Mouse (Mus musculus): ENCODE results near the gene Dennd4a.

Dennd4a gene

GRCm38 (mm10) chr9:64806335-64807060 lies 4.6 kb upstream of the Dennd4a start:
- in situ Hi-C loops (cut with MboI; ENCODE audit: unreplicated experiment in 2 of 2): no loop called here

GRCm38 (mm10) chr9:64807061-64807808 lies 3.9 kb upstream of the Dennd4a start:
- in situ Hi-C loops (cut with MboI; ENCODE audit: unreplicated experiment in 2 of 2): no loop called here

GRCm38 (mm10) chr9:64809851-64810250 lies 1.3 kb upstream of the Dennd4a start:
- in situ Hi-C loops (cut with MboI; ENCODE audit: unreplicated experiment in 2 of 2): no loop called here

- in situ Hi-C loops (cut with MboI; ENCODE audit: unreplicated experiment in 2 of 2): no loop called here
Observed at GRCm38 (mm10) chr9:64811538-64812474, 666 bp downstream of the Dennd4a start.

GRCm38 (mm10) chr9:64812475-64812860 lies 1.3 kb downstream of the Dennd4a start:
- in situ Hi-C loops (cut with MboI; ENCODE audit: unreplicated experiment in 2 of 2): no loop called here

GRCm38 (mm10) chr9:64814273-64814672 lies 3.1 kb downstream of the Dennd4a start:
- in situ Hi-C loops (cut with MboI; ENCODE audit: unreplicated experiment in 2 of 2): no loop called here

- in situ Hi-C loops (cut with MboI; ENCODE audit: unreplicated experiment in 2 of 2): loop anchor here in 1 of 2 experiments (5.0 kb wide), 1 partner anchor 37 kb away; no protein-coding TSS in a partner anchor
Observed at GRCm38 (mm10) chr9:64819686-64820085, 8.5 kb downstream of the Dennd4a start.

- in situ Hi-C loops (cut with MboI; ENCODE audit: unreplicated experiment in 2 of 2): no loop called here
Observed at GRCm38 (mm10) chr9:64820086-64820795, 9.1 kb downstream of the Dennd4a start.

GRCm38 (mm10) chr9:64822235-64822634 lies 11.1 kb downstream of the Dennd4a start:
- in situ Hi-C loops (cut with MboI; ENCODE audit: unreplicated experiment in 2 of 2): no loop called here

- in situ Hi-C loops (cut with MboI; ENCODE audit: unreplicated experiment in 2 of 2): no loop called here
Observed at GRCm38 (mm10) chr9:64824389-64825008, 13.4 kb downstream of the Dennd4a start.

- in situ Hi-C loops (cut with MboI; ENCODE audit: unreplicated experiment in 2 of 2): no loop called here
Observed at GRCm38 (mm10) chr9:64830092-64830618, 19.0 kb downstream of the Dennd4a start.

GRCm38 (mm10) chr9:64830641-64831040 lies 19.5 kb downstream of the Dennd4a start:
- in situ Hi-C loops (cut with MboI; ENCODE audit: unreplicated experiment in 2 of 2): no loop called here

- in situ Hi-C loops (cut with MboI; ENCODE audit: unreplicated experiment in 2 of 2): no loop called here
Observed at GRCm38 (mm10) chr9:64831760-64832159, 20.6 kb downstream of the Dennd4a start.

- in situ Hi-C loops (cut with MboI; ENCODE audit: unreplicated experiment in 2 of 2): no loop called here
Observed at GRCm38 (mm10) chr9:64834418-64834817, 23.3 kb downstream of the Dennd4a start.

- in situ Hi-C loops (cut with MboI; ENCODE audit: unreplicated experiment in 2 of 2): no loop called here
Observed at GRCm38 (mm10) chr9:64845355-64845754, 34.2 kb downstream of the Dennd4a start.

GRCm38 (mm10) chr9:64849548-64849947 lies 38.4 kb downstream of the Dennd4a start:
- in situ Hi-C loops (cut with MboI; ENCODE audit: unreplicated experiment in 2 of 2): no loop called here

- in situ Hi-C loops (cut with MboI; ENCODE audit: unreplicated experiment in 2 of 2): loop anchor here (5.0 kb wide), 1 partner anchor 78 kb away; no protein-coding TSS in a partner anchor
Observed at GRCm38 (mm10) chr9:64860083-64860482, 48.9 kb downstream of the Dennd4a start.

- in situ Hi-C loops (cut with MboI; ENCODE audit: unreplicated experiment in 2 of 2): loop anchor here (5.0 kb wide), 1 partner anchor 80 kb away; no protein-coding TSS in a partner anchor
Observed at GRCm38 (mm10) chr9:64862687-64863086, 51.5 kb downstream of the Dennd4a start.

- in situ Hi-C loops (cut with MboI; ENCODE audit: unreplicated experiment in 2 of 2): no loop called here
Observed at GRCm38 (mm10) chr9:64886008-64886407, 74.9 kb downstream of the Dennd4a start.

All from v-Abl transformed pro-B cells (cell line).